Mouse (Mus musculus) thymus, postnatal 36 days (tissue): Measurements from ENCODE around the gene Gpr146.

Source experiments
- DNase-seq, 2 experiments: peaks; one replicate each; pipeline ENCODE4 v3.0.0; 2022; ENCODE audit warnings: mixed read lengths in 2 of 2

The Gpr146 gene

DNA sequence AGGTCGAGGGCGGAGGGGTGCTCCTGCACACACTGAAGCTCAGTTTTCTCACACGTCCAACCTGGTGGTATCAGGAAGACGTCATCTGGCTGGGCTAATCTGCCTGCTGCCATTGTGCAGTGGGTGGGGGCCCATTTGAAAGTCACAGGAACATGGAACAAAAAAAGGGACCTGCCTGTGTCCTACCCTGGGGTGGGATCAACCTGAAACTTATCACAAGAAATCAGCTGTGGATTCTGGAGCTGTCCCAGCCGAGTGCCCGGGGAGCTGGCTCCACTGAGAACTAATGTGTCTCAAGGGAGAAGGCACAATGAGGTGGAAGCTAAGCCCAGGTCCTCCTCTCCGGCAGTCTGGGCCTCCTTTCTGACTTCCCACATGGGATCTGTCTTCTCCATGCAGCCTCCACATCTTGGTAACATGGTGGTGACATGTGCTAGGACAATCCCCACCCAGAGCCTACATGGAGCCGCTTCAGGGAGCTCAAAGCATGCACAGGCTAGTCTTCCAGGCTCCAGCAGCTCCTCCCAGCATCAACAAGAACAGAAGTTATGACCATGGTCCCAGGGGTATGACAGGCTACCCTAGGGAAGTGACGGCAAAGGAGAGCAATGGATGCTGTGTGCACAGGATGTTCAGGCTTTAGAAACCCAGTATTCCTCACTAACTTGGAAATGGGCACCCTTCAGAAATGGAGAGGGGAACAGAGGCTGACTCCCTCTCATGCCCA is 56.5 kb downstream of the Gpr146 start:
- DNase-seq: no peak

DNA sequence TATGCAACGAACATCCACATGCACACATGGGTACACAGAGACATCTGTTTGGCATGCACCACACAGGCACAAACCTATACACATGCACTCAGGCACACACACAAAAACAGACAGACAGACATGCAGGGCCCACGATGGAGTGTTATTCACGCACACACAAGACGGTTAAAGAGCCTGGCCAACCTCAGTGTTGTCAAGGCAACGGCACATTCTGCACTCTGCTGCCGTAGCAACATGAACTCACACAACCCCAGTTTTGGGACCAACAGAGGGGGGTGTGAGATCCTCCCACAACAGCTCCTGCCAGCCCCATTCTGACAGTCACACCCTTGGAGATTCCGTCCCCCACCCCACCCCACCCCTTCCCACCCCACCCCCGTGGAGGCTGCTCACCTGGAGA is 57.4 kb downstream of the Gpr146 start:
- no peak for DNase-seq

DNA sequence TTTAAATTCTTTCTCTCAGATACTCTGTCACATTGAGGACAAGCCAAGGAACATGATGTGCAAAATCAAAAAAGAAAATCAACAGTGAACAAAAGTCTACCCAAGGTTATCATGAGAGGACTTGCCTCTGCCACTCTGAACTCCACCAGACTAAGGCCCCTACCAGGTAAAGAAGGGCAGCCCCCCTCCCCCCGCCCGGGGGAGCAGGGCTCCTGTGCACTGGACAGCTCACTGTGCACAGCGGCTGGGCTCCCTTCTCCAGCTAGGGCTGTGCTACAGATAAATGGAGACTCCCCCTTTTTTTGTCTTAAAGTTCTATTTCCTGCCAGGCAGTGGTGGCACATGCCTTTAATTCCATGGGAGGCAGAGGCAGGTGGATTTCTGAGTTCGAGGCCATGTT is 60.3 kb downstream of the Gpr146 start:
- no peak for DNase-seq

DNA sequence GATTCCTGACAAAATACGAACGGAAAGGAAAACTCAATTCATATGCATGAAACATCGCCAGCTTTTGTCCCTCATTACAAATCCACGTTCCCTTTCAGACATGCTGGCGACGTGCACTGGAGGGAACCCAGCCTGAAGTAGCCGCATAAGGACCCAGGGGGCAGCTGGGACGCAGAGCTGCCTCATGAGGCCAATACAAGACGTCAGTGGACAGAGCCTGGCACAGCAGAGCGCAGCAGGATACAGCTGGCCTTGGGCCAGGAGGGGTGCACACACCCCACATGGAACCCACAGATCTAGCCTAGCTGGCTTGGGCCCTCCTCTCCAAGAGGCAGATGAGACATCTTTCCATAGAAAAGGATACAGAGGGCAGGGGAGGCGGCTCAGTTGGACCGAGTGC is 60.9 kb downstream of the Gpr146 start:
- no peak for DNase-seq

DNA sequence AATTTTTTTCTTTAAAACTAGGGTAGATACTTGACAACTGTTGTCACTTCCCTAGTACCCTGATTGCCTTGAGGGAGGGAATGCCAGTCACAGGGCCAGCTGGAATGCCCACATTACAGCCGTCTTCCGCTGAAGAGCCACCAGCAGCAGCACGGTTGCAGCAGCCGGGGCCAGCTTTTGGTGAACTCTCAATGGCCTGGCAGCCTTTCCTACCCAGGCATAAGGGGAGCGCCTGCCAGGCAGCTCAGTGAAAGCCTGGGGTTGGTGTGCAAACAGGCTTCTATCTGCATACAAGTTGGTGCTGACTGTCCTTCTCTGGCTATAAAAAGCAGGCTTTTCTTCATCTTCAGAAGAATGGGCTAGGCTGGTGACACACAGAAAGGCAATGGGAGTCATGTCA is 63.0 kb downstream of the Gpr146 start:
- no peak for DNase-seq

DNA sequence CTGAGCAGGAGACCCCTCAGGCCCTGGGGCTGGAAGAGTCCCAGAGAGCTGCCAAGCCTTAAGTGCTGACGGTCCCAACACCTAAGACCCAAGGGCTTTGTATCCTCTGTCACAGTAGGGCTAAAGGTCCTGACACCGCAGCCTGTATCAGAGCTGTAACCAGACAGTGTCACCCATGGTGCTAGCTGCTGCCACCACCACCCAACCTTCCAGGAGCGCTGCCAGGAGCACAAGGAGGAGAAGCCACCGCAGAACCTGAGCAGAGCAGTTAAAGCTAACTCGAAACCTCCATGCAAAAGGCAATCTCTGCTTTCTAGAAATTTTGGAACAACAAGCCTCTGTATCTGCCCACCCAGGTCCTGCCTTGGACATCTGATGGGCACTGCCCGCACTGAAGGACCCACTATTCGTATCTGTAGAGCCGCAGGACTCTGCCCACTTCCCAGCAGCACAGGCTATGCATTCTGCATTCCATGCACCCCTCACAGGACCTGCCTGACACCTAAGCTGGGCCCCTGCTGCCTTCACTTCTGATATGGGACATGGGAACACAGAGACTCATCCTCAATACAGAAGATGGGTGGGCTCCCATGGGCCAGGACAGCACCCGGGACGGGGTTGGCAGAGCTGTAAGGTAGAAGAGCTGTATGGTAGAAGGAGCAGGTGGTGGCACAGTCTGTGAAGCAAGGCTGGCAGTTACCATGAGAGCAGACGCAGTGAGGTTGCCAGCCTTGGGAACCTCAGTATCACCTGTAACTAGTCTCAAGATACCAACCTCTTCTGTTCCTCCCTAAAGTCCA is 63.6 kb downstream of the Gpr146 start:
- no peak for DNase-seq

DNA sequence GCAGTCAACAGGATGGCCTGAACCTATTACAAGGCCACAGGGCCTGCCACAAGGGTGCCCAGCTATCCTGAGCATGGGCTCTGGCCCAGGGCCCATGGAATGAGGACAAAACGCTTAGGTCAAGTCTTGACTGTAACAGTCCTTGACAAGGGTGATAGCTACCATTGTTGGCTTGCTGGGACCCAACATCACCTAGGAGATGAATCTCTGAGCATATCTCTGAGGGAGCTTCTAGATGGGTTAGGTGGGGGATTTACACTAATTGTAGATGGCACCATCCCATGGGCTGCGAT is 64.2 kb downstream of the Gpr146 start:
- no peak for DNase-seq

DNA sequence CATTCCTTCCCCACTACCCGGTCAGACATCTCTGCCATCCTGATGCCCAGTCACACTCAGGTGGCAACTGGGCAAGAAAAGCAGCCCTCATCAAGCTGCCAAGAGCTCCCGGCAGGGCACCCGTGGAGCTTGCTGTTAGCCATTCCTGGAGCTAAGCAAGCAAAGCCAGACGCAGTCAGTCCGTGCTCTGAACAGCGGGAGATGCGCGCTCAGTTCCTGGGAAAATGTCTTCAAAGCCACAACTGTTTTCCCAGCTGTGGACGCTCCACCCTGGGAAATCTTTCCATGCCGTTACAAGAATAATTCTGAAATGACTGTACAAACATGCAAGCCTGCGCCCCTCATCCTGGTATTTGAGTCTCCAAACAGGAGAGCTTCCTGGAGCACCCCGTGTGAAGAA is 64.9 kb downstream of the Gpr146 start:
- DNase-seq: no peak

DNA sequence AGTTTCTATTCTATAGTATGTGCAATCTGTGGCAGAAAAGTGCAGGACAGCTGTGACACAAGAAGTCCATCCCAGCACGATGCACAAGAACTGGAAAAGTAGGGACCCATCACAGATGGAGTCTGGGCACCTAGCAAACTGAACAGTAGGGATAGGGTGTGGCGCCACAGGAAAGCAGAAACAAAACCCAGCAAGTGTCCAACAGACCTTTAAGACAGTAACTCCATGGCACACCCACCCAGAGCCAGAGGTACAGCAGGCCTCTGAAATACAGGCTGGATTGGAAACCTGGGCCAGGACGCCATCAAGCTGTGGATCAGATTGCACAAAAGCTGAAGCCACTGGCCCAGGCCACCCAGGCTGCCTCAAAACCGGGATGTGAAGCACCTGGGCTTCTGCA is 65.5 kb downstream of the Gpr146 start:
- no peak for DNase-seq

DNA sequence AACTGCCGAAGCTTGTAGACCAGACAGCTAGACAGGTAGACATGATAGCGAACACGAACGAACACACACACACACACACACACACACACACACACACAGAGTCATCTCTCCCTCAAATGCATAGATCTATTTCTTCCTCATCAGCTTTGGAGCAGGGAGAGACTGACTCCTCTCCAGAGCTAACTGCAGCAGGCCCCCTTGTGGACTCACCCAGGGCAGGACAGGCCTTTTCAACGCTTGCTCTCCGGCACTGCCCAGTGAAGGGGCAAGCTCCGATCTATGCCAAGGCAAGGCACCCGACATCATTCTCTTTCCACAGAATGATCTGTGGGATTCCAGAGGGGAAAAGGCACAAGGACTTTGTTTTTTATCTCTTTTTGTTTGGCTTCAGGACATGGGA is 67.8 kb downstream of the Gpr146 start:
- DNase-seq: no peak
